Mouse (Mus musculus) gastrocnemius, postnatal 10 days (tissue): ENCODE results near the gene Ndufb4. TPM values are rescaled to one million over a fixed set of nuclear protein-coding genes. Genes with fewer than 3 reads are reported as not detected.
"Not testable (repeated sequence)": the region's sequence is repeated elsewhere in the genome, so short reads cannot be mapped to it uniquely, and the experiment has no call there.

Experiments
- DNase-seq: peaks from one replicate; pipeline ENCODE4 v3.0.0; 2021; ENCODE audit warnings: mixed read lengths
- total RNA-seq, 2 experiments: library from RNA; stranded (reverse); gene quantifications; 2 replicates each; pipeline ENCODE4 v1.2.3; 2021

The Ndufb4 gene
- total RNA-seq, 2 experiments from 2014 or later, result 150 to 158 TPM

DNA sequence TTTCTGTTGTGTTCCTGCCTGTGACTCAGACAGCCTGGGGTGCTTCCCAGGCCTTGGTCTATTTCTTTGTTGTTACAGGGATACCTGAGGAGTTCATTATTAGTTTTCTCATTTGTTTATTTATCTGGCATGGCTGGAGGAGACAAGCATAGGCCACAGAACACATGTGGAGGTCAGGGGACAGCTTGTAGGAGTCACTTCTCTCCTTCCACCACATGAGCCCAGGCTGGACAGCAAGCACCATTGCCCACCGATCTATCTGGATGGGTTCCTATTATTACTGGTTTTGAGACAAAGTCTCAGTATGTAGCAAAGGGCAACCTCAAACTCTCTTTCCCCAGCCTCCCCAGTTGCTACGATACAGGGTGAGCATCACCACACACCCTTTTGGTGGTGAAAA lies 26.0 kb upstream of the Ndufb4 start:
- no peak for DNase-seq

DNA sequence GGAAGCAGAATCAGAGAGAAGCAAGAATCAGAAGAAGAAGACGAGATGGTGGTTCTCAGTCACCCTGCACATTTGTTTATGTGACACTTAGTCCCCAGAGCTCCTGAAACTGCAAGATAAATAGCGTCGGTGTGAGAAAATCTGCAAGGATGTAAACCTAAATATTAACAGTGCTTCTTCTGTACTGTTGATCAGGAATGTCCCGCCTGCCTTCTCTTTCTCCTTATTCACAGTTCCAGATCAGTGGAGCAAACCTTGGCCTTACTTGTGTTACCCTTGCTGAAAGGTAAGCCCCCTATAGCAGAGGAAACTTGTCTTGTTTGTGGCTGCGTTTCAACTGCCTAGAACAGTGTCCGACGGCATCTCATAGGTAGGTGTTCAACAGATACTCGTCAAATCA lies 23.3 kb upstream of the Ndufb4 start:
- DNase-seq, result no peak

DNA sequence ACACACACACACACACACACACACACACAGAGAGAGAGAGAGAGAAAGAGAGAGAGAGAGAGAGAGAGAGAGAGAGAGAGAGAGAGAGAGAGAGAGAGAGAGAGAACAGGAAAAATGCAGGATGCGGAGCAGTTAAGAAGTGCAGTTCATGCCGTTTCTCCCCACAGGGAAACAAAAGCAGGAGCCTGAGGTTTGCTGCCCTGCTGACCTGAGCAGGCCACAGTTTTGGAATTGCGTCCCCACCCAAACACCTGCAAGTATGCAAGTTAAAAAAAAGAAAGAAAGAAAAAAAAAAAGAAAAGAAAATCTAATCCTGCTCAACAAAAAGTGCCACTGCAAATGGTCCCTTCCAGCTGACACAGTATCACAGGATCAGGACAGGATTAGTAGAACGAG lies 22.4 kb upstream of the Ndufb4 start:
- no peak for DNase-seq

DNA sequence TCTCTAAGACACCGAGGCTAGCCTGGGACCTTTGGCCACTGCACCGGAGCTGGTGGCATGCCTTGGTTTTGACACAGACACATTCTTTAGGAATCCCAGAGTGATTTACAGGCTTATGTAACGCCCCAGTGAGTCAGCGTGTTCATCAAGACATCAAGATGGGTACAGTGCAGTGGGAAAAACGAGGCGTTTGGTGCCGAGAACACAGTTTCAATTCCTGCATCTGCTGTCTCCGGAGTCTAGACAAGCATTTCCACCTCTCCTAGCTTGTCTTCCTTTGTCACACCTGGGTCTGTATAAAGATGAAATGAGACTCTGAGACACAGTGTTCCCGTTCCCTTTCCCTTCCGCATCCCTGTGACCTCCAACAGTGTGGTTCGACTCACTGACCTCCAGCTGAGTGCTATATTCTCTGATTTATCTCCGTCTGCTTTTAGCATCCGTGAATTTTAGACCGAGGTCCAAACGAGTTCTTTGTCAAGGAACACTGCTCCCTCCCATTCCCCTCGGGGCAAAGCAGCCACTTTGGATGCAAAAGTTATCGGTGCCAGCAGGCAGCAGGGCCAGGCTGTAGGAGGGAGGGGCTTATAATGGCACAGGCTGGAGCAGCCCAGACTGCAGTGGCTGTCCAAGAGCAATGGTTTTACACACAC lies 21.9 kb upstream of the Ndufb4 start:
- DNase-seq, result no peak

DNA sequence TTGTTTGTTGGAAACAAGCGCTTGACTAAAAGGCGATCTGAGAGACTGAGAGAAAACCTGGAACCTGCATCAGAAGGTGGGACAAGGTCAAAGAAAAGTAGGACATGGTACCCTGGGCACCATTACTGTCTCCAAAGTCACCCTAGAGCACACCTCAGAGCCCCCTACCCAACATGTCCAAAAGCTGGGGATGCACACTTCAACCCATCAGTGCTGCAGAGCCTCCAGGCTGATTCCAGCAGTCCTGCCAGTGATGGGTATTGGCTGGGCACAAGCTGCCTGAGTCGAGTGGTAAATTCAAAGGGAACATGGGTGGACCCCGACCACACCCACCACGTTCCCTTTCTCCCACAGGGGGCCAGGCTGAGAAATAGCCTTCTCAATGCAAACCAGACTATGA lies 21.1 kb upstream of the Ndufb4 start:
- no peak for DNase-seq

DNA sequence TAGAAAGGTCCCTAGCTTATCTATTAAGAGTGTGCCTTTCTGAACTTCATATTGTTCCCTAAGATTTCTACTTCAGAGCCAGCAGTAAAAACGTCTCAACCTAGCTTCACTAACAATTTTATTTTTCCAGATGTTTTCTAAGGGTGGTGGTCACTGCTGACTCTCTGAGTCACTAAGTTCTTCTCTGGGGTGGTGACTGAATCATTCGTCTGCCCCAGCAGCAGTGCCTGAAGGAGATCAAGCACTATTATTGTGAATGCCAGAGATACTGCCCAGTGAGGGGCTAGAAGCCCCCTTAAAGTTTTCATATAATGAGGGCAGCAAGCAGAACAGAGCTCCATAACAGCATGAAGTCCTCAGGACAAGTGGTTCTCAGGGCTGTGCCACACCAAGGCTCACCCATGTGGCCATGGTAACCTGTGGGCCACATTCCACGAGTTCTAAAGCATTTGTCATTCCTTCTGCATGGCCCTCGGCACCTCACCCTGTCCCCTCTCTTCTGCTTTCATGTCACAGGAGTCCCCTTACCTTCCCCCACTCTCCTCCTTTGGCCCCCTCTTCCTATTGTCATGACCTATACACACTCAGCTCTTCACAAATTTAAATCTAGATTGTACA lies 16.5 kb upstream of the Ndufb4 start:
- no peak for DNase-seq

DNA sequence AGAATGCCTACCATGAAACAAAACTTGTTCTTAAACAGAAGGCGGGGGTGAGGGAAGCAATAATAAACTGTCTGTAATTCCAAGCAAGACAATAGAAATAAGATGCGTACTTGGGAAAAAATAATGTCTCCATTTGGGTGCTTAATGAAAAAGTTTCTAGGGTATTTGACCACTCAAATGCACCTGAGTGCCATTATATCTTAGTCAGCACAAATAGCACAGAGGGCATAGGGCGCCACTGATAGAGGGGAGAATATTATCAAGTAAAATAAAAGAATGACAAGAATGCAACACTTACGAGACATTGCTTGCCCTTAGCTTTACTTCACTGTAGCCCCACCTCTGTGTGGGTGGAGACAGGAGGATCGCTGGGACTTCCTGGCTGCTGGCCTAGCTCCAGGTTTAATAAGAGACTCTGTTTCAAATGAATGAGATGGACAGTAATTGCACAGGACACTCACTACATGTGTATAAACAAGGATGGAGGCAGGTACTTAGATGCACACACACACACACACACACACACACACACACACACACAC lies 11.2 kb upstream of the Ndufb4 start:
- DNase-seq, result no peak

DNA sequence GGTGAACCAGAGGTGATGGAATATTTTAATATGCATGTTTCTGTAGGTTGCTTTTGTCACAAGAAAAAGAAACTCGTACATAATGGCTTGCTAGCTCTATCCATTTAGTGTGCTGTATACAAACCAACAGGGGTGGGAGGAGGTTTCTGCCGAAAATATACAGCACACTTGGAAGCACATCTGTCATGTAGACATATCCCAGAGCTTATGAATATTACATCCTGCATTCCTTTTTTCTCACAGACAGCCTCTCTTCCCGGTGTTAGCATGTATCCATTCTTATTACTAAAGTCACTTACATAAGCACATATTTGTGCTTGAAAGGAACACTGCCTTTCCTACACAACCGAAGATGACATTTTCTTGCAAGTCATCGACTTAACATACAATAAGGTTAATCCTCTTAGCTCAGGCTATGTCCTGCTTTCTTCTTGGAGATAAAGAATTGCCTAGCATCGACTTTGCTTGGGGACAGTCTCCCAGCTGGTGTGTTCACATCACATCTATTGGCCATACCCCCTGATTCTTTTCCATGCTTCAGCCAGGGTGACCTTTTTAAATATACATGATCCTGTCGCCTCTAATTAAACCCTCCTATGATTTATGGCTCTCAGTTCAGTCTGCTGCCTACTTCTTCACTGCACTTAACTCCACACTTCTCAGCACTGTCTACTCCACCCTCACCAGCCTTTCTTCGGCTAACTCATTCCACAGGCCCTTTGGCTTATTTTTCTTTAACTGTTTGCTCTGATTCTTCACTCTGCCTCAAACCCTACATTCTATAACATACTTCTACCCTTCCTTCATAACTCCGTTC lies 9.6 kb upstream of the Ndufb4 start:
- DNase-seq, result no peak

DNA sequence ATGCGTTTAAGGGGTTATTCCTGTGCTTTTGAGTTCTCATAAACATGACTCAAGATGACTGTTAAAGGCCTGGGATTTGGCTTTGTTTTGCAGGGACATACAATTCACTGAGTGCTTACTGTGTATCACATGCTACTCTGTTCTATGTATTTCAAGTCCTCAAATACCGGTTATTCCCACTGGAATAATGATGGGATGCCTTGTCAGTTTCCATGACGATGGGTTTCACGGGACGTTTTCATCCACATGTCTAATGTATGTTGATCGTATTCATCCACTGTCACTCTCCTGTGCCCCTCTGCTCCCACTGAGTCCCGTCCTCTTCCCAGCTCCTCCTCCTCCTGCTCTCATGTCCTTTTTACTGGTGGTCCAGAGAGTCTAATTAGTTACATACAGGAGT lies 2.5 kb upstream of the Ndufb4 start:
- DNase-seq, result no peak

DNA sequence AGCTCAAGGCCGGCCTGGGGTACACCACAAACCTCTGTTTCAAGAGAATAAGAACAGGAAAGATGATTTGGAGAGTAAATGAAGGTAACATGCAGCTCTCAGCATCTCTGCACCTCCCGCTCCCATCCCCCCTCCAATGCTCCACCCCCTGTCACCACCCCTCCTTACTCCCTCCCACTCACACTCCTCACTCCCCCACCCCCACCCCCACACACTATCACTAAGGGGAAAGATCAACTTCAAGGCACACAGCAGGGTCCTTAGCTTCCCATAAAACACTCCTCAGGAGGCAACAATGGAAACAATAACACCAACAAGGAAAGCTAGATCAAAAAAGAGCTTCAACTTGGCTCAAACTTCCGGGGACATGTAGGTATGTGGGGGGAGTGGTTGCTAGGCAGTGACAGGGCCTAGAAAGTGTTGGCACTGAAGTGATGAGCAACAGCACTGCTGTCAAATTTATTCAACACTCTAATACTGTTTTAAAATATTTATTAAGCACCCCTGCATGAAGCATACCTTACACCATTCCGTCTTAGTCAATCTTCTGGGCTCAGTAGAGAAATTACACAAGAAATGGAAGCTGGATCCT lies 1.6 kb upstream of the Ndufb4 start:
- DNase-seq, result no peak

DNA sequence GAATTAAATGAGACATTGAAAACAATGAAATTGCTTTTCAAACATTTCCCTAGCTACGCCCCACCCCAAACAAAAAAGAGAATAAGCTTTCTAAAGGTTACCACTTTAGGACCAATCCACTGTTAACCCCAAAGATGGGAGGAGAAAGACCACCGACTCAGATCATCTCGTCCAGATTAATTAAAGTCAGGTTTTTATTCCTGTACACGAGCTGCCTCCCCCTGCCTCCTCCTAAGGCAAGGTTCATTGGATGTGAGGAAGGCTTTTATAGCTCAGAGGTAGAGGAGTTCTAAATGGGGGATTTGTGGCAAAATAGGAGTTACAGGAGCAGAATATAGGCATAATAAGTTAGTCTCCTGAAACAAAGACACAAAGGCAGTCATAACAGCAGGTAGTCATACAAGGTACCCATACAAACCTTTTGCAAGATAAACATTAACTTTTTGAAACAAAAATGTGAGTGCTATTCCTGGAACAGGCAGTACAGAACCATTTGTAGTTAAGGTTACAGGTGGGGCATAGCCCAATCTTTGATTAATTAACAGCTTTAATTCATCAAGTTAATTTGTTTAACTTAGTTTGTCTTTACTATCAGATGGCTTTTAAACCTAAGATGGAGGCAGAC lies 690 bp upstream of the Ndufb4 start:
- DNase-seq, result no peak

DNA sequence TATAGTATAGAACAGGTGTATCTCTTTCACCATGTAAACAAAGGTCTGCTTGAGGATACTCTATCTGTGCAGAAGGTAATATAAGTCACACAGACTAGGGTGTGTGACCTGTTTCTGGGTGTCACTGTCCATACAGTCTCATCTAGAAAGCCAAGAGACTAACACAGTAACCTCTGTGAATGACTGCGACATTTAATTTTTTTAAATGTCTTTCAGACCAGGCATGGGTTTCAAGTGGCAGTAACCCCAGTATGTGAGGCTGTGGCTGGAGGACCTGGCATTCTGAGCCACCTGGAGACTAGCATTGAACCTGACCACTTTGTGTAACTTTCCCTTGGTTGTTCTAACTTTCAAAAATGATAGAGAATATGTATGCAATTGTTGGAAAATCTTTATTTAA lies 1.2 kb downstream of the Ndufb4 start:
- DNase-seq, result no peak

DNA sequence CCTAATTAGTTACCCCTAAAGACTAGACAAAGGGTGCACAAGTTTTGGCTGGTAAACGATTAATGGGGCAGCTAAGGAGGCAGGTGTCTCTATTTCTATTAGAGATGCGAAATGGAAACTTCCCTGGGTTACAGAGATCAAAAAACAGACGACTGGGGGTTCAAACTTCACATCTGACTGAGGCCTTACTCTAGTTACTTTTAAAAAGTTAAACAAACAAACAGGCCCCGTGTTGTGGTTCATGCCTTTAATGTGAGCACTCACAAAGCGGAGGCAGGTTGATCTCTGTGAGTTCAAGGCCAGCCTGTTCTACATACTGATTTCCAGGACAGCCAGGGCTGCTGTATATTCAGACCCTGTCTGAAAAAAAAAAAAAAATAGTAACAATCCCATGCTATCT lies 1.6 kb downstream of the Ndufb4 start:
- DNase-seq, result no peak

DNA sequence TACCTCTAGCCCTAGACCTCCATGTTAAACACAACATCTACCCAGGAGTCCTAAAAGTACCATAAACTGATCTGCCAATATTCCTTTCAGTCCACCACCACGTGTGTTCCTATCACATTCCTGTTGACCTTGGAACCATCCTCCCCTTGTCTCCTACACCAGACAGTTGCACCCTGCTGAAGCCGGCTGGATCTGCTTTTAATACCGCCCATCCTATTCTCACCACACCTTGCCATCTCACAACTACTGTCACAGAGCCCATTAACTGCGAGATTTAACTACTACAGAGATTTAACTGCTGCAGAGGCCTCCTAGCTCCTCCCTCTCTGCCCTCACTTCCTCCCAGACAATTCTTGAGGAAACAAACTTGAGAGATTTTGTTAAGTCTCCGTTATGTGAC lies 2.8 kb downstream of the Ndufb4 start:
- DNase-seq, result no peak

DNA sequence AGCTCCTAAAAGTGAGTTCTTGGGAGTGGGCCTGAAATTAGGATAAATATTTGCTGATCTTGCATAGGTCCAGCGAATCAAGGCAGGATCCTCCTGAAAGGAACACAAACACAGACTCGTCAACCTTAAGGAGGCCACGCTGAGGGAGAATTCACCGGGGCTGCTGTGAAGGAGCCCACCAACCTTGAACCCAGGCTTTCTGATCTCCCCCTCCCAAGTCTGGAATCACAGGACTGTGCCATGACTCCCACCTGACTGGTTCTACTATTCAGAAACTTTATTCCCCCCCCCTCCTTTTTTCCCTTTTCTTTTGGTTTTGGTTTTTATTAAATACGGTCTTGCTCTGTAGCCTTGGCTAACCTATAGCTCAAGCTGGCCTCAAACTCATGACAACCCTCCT lies 5.2 kb downstream of the Ndufb4 start:
- DNase-seq, result no peak

DNA sequence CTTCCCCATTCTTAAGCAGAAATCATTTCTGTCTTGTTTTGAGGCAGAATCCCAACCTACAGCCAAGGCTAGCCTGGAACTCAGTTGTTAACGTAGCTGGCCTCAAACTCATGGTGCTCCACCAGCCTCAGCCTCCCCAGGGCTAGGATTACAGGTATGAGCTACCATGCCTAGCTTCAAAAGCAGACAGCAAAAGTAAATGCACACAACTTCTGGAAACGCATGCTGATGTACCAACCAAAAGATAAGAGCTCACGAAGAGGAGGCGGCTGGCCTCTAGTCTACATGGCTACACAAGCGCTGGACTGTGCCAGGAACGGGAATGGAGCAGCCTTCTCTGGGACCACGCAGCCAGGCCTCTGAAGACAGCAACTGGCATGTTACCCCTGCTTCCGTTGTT lies 6.3 kb downstream of the Ndufb4 start:
- no peak for DNase-seq

DNA sequence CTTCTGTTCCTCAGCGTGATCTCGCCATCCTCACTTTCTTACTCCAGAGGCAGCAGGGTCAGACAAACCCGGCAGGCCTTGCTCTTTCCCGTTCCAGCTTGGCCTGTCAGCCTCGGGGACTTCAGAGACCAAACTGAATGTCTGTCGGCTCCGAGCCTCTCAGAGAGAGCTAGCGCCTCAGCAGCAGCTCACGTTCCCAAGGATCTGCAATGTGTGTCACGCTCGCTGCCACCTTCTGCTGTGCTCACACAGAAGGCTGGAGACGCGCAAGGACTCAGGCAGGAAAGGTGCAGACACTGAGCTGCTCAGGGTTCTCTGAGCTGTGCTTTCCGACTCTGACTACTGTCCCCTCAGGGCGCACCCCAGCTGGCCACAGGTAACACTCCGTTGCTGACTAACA lies 7.2 kb downstream of the Ndufb4 start:
- no peak for DNase-seq

DNA sequence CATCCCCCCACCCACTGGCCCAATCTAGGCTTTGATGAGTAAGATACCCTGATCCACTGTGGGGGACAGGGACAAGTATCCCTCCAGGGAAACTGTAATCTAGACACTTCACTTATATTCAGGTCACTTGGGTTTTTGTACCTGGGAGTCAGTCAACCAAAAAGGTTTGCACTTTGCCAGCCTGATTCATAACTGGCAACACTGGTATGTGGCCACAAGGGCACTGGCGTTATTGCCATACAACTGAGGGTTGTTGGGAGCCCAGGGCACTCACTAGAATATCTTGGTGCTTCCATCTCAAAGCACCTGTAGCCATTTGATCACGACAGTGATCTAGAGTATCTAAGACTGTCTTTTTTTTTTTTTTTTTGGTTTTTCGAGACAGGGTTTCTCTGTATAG lies 8.5 kb downstream of the Ndufb4 start:
- DNase-seq, result no peak

DNA sequence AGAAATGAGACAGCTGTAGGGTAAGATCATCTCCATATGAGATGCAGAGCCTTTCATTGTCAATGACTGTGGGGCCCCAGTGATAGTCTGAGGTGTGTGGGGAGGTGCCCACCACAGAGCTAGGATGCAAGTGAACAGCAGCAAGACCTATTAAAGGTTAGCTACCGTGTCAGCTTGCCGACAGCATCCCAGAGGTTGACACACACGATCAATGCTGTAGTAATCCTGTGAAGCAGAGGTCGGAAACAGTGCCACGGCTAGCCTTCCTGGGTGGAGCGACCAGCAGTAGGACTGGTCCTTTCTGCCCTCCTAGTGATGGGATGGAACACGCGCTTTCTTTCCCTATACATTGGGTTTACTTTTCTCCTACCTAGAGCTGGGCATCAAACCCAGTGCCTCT lies 9.0 kb downstream of the Ndufb4 start:
- DNase-seq, result no peak

DNA sequence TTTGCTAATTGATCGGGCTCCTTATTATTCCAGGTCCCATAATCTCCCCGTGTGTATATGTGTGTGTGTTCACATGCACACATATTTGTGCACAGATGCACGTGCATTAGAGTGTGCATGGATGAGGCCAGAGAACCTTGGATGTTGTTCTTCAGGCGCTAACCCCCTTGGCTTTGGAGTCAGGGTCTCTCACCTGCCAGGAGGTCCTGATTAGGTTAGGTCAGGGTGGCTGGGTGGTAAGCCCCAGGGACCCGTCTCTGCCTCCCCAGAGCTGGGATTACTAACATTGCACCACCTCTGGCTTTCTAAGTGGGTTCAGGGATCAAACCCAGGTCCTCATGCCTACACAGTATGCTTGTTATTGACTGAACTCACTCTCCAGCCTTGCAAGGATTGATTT lies 9.8 kb downstream of the Ndufb4 start:
- no peak for DNase-seq

DNA sequence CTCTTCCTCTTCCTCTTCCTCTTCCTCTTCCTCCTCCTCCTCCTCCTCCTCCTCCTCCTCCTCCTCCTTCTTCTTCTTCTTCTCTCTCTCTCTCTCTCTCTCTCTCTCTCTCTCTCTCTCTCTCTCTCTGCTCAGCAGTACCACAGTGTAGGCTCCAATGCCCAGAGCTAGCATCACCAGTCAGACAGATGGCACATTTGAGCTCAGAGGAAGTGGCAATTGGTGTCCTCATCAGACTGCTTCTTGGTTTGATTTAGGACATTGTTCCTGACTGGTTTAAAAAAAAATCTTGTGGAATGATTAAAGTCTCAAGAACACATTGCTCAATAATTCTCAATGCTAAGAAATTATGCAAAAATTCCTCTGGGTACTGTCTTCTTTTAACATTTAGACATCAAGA lies 13.7 kb downstream of the Ndufb4 start:
- DNase-seq, result not testable (repeated sequence)

DNA sequence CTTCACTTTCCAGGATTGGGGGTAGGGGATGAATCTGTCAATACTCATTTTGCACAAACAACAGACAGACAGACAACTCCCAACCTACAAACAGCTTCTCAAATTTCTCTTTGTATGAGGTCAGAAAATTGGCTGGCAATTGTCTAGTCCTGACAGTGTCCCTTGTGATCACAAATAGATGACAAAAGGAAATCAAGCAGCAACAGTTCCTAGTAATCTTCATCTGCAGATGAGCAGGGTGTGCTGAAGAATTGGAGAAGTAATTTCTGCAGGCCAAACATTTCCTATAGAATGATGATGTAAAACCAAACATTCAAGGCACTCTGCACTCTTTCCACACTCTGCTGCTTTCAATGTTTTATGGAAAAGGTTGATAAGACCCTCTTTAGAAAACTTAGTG lies 16.5 kb downstream of the Ndufb4 start:
- DNase-seq, result no peak

DNA sequence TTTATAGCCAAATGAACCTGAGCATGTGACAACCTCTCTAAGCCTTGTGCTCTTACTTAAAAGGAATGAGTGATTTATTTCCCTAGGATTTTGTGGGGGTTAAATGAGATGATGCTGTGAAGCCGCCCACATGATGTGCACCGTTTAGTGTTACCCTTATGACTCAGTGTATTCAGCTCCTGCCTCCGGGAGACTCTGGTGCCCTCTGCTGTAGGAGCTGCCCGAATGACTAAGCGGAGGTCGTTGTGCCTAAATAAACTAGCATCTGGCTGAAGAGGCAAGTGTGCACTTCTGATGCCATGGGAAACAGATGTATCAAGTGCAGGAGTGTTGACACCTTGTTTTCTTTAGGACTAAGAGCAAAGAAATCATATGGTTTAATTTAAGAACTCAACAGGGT lies 18.1 kb downstream of the Ndufb4 start:
- DNase-seq, result no peak
